Mouse (Mus musculus): Measurements from ENCODE around the gene Ltbp1.
A peak's percentile ranks its signal among the peaks of the same experiment; 100 is the strongest.
"Not testable (repeated sequence)": the region's sequence is repeated elsewhere in the genome, so short reads cannot be mapped to it uniquely, and the experiment has no call there.

Ltbp1 gene

GRCm38 (mm10) chr17:75119422-75119821 is 114.1 kb downstream of the Ltbp1 start:
- no peak for DNase-seq

- DNase-seq = no peak
These were observed 114.7 kb downstream of the Ltbp1 start for GRCm38 (mm10) chr17:75120071-75120470.

- DNase-seq = no peak
These were observed 117.4 kb downstream of the Ltbp1 start for GRCm38 (mm10) chr17:75122584-75123282.

- DNase-seq = peak; percentile 64
These were observed 123.1 kb downstream of the Ltbp1 start for GRCm38 (mm10) chr17:75128337-75128935.

GRCm38 (mm10) chr17:75133983-75134382 is 128.6 kb downstream of the Ltbp1 start:
- DNase-seq = no peak

- no peak for DNase-seq
These were observed 134.4 kb downstream of the Ltbp1 start for GRCm38 (mm10) chr17:75139731-75140130.

GRCm38 (mm10) chr17:75142845-75143244 is 137.5 kb downstream of the Ltbp1 start:
- DNase-seq = not testable (repeated sequence)

GRCm38 (mm10) chr17:75143927-75144326 is 138.6 kb downstream of the Ltbp1 start:
- DNase-seq = no peak

- DNase-seq = peak; percentile 8
These were observed 141.8 kb downstream of the Ltbp1 start for GRCm38 (mm10) chr17:75147218-75147617.

- DNase-seq = no peak
These were observed 146.4 kb downstream of the Ltbp1 start for GRCm38 (mm10) chr17:75151800-75152199.

GRCm38 (mm10) chr17:75153088-75153487 is 147.7 kb downstream of the Ltbp1 start:
- DNase-seq = no peak

GRCm38 (mm10) chr17:75158385-75158784 is 153.0 kb downstream of the Ltbp1 start:
- no peak for DNase-seq

- no peak for DNase-seq
These were observed 153.9 kb downstream of the Ltbp1 start for GRCm38 (mm10) chr17:75159066-75159787.

- DNase-seq = no peak
These were observed 155.7 kb downstream of the Ltbp1 start for GRCm38 (mm10) chr17:75161062-75161461.

- no peak for DNase-seq
These were observed 156.6 kb downstream of the Ltbp1 start for GRCm38 (mm10) chr17:75161931-75162330.

- DNase-seq = no peak
These were observed 159.2 kb downstream of the Ltbp1 start for GRCm38 (mm10) chr17:75164566-75164965.

- no peak for DNase-seq
These were observed 163.3 kb downstream of the Ltbp1 start for GRCm38 (mm10) chr17:75168572-75169200.

GRCm38 (mm10) chr17:75171659-75172058 is 166.3 kb downstream of the Ltbp1 start:
- no peak for DNase-seq

GRCm38 (mm10) chr17:75172685-75173205 is 167.4 kb downstream of the Ltbp1 start:
- DNase-seq = no peak

GRCm38 (mm10) chr17:75174501-75174900 is 169.1 kb downstream of the Ltbp1 start:
- no peak for DNase-seq

GRCm38 (mm10) chr17:75177920-75178867 is 172.8 kb downstream of the Ltbp1 start:
- peak; percentile 66 for DNase-seq

- no peak for DNase-seq
These were observed 173.6 kb downstream of the Ltbp1 start for GRCm38 (mm10) chr17:75179001-75179400.

Data from lung, postnatal 10 days (tissue).